Mouse (Mus musculus) CH12.LX (cell line): ENCODE results near the gene Fga. TPM values are rescaled to one million over a fixed set of nuclear protein-coding genes. Genes with fewer than 3 reads are reported as not detected.
A peak's percentile ranks its signal among the peaks of the same experiment; 100 is the strongest.

Source experiments
- DNase-seq: peaks from one replicate; pipeline ENCODE4 v3.0.0-alpha.2; 2013; ENCODE audit errors: extremely low read depth
- H3K27ac ChIP-seq: 2 replicates; pipeline ENCODE4 v1.5.1; 2012; ENCODE audit warnings: low read depth, mild to moderate bottlenecking, control low read depth, moderate library complexity; ENCODE audit not compliant: insufficient read depth
- H3K27me3 ChIP-seq: replicated peaks from 2 replicates; pipeline ENCODE3; 2012; ENCODE audit warnings: inconsistent platforms
- H3K36me3 ChIP-seq, 2 experiments: replicated peaks in 1 of 2; 2 replicates each; pipeline versions ENCODE3 to v1.6.1; 2012; ENCODE audit warnings: inconsistent platforms in 1 of 2, low read length in 1 of 2, mild to moderate bottlenecking in 1 of 2, mixed read lengths in 1 of 2, moderate library complexity in 1 of 2; ENCODE audit not compliant: control insufficient read depth in 1 of 2, insufficient read depth in 1 of 2
- H3K4me1 ChIP-seq, 2 experiments: 2 replicates each; pipeline ENCODE4 v1.6.1; 2012; ENCODE audit warnings: inconsistent platforms in 1 of 2, moderate library complexity in 1 of 2; ENCODE audit not compliant: insufficient read depth in 2 of 2, control insufficient read depth in 1 of 2
- H3K4me2 ChIP-seq: 2 replicates; pipeline ENCODE4 v1.6.1; 2012; ENCODE audit warnings: low read depth, mild to moderate bottlenecking, control low read depth; ENCODE audit not compliant: poor library complexity, insufficient read depth, severe bottlenecking
- H3K4me3 ChIP-seq, 3 experiments: fragments of 150-350 bp in 1 of 3; sonication (generic) in 1 of 3; replicated peaks in 1 of 3; 2 replicates each; pipeline versions ENCODE3 to v1.5.1; 2011 to 2012; ENCODE audit warnings: low read depth in 2 of 3, low read length in 2 of 3, mild to moderate bottlenecking in 2 of 3, moderate library complexity in 2 of 3, control low read depth in 1 of 3, improper control_type of control experiment in 1 of 3, inconsistent platforms in 1 of 3, mixed read lengths in 1 of 3; ENCODE audit not compliant: poor library complexity in 1 of 3
- H3K79me2 ChIP-seq: replicated peaks from 2 replicates; pipeline ENCODE4 v1.6.1; 2012; ENCODE audit warnings: mild to moderate bottlenecking, moderate library complexity; ENCODE audit not compliant: control insufficient read depth, poor library complexity, insufficient read depth, severe bottlenecking; ENCODE audit errors: extremely low read depth
- H3K9ac ChIP-seq: 2 replicates; pipeline ENCODE4 v1.6.1; 2012; ENCODE audit warnings: low read depth, mild to moderate bottlenecking, control low read depth, moderate library complexity; ENCODE audit not compliant: insufficient read depth
- H3K9me3 ChIP-seq: replicated peaks from 2 replicates; pipeline ENCODE3; 2012; ENCODE audit warnings: low read length, inconsistent platforms, mixed read lengths
- BHLHE40 ChIP-seq: IDR thresholded peaks from 2 replicates; pipeline ENCODE4 v1.6.1; 2011; ENCODE audit warnings: mild to moderate bottlenecking, low read depth, low read length, improper control_type of control experiment
- CTCF ChIP-seq, 2 experiments: IDR thresholded peaks in 1 of 2; conservative IDR thresholded peaks in 1 of 2; 2 replicates each; pipeline ENCODE4 v1.5.1; 2011 to 2012; ENCODE audit warnings: low read depth in 2 of 2, low read length in 2 of 2, improper control_type of control experiment in 1 of 2, inconsistent platforms in 1 of 2, mild to moderate bottlenecking in 1 of 2, moderate library complexity in 1 of 2
- E2F4 ChIP-seq: IDR thresholded peaks from 2 replicates; pipeline ENCODE4 v1.6.1; 2011; ENCODE audit warnings: low read depth, low read length, improper control_type of control experiment; ENCODE audit not compliant: insufficient replicate concordance
- ETS1 ChIP-seq: conservative IDR thresholded peaks from 2 replicates; pipeline ENCODE4 v1.6.1; 2012; ENCODE audit warnings: low read depth, mild to moderate bottlenecking, inconsistent platforms, low read length, improper control_type of control experiment, moderate library complexity
- GABPA ChIP-seq: IDR thresholded peaks from 2 replicates; pipeline ENCODE4 v1.6.1; 2012; ENCODE audit warnings: low read depth, low read length, improper control_type of control experiment, inconsistent platforms; ENCODE audit not compliant: insufficient replicate concordance
- JUND ChIP-seq: conservative IDR thresholded peaks from 2 replicates; pipeline ENCODE4 v1.6.1; 2011; ENCODE audit warnings: low read depth, low read length, improper control_type of control experiment
- KAT2A ChIP-seq: IDR thresholded peaks from 2 replicates; pipeline ENCODE4 v1.6.1; 2012; ENCODE audit warnings: low read length, improper control_type of control experiment, inconsistent platforms; ENCODE audit not compliant: insufficient replicate concordance
- MEF2A ChIP-seq: IDR thresholded peaks from 2 replicates; pipeline ENCODE4 v1.6.1; 2014; ENCODE audit warnings: low read depth, mild to moderate bottlenecking, inconsistent platforms, low read length, improper control_type of control experiment, borderline replicate concordance
- MYC ChIP-seq: IDR thresholded peaks from 2 replicates; pipeline ENCODE4 v1.6.1; 2011; ENCODE audit warnings: low read depth, mild to moderate bottlenecking, improper control_type of control experiment, low read length
- NELFE ChIP-seq: IDR thresholded peaks from 2 replicates; pipeline ENCODE4 v1.6.1; 2011; ENCODE audit warnings: low read depth, low read length, improper control_type of control experiment
- RAD21 ChIP-seq: IDR thresholded peaks from 2 replicates; pipeline ENCODE4 v1.6.1; 2011; ENCODE audit warnings: low read depth, mild to moderate bottlenecking, low read length, improper control_type of control experiment, moderate library complexity
- SMC3 ChIP-seq: IDR thresholded peaks from 2 replicates; pipeline ENCODE4 v1.6.1; 2011; ENCODE audit warnings: low read depth, low read length, improper control_type of control experiment
- TCF12 ChIP-seq: IDR thresholded peaks from 2 replicates; pipeline ENCODE4 v1.6.1; 2014; ENCODE audit warnings: low read depth, mild to moderate bottlenecking, inconsistent platforms, low read length, improper control_type of control experiment
- UBTF ChIP-seq: IDR thresholded peaks from 2 replicates; pipeline ENCODE4 v1.6.1; 2012; ENCODE audit warnings: low read depth, mild to moderate bottlenecking, inconsistent platforms, low read length, improper control_type of control experiment, moderate library complexity
- USF1 ChIP-seq: IDR thresholded peaks from 2 replicates; pipeline ENCODE4 v1.6.1; 2014; ENCODE audit warnings: low read depth, mild to moderate bottlenecking, inconsistent platforms, low read length, improper control_type of control experiment
- USF2 ChIP-seq: conservative IDR thresholded peaks from 2 replicates; pipeline ENCODE4 v1.6.1; 2011; ENCODE audit warnings: low read depth, low read length, improper control_type of control experiment
- dilution Hi-C: fragments of 300-500 bp; cut with MboI; formaldehyde crosslinking; loops from 2 replicates; pipeline ENCODE4 v1.14.3; 2020; ENCODE audit warnings: low sequenced_read_pairs; ENCODE audit not compliant: extremely low pct_unique_long_range_greater_than_20kb, extremely low pct_ligation_motif_present
- in situ Hi-C: fragments of 300-500 bp; cut with MboI; formaldehyde crosslinking; loops from 3 replicates; pipeline ENCODE4 v1.14.3; 2019; ENCODE audit warnings: low sequenced_read_pairs, low pct_ligation_motif_present, low pct_unique_long_range_greater_than_20kb, mixed read lengths
- polyA plus RNA-seq: library from polyadenylated mRNA; unstranded; fragments of >175 nt; gene quantifications from 2 replicates; pipeline ENCODE4 v1.2.1, GENCODE M21; 2012; ENCODE audit warnings: low read depth; ENCODE audit not compliant: insufficient read length
- total RNA-seq, 2 experiments: library from RNA; depleted of rRNA; stranded (reverse); fragments of 300-350 nt in 1 of 2; fragments of >200 nt in 1 of 2; gene quantifications; 2 replicates each; pipeline ENCODE4 v1.2.3; 2012 to 2014

The Fga gene
- total and polyA plus RNA-seq, 3 experiments, result not detected

DNA sequence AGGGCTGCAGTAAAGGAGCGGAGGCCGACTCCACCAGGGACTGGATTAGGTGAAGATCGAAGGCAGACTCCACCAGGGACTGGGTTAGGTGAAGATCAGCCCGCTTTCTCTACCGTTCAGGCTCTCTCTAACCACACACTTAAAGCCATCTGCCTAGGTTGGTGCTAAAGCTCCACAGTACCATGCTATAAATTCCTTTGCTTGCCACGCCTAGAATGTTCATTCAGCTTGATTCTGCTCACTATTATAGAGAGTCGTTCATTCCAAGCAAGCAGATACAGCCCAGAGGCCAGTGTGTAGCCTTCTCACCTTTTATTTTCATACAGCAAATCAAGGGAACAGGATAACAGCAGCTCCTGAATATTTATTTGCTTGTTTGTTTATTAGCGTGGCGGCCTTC, 25.9 kb upstream of the Fga start:
- H3K9ac ChIP-seq, result no peak overlapping the region
- TF ChIP-seq BHLHE40, result no peak
- TF ChIP-seq ETS1, result no peak
- no peak for TF ChIP-seq GABPA
- TF ChIP-seq UBTF, result no peak
- TF ChIP-seq KAT2A, result no peak
- no peak for TF ChIP-seq USF2
- no peak for TF ChIP-seq MYC
- TF ChIP-seq NELFE, result no peak
- no peak for TF ChIP-seq JUND
- TF ChIP-seq TCF12, result no peak
- TF ChIP-seq E2F4, result no peak
- H3K4me1 ChIP-seq, result no peaks in the 10 kb centered on the region
- H3K36me3 ChIP-seq, result no peaks in the 10 kb centered on the region
- no peak overlapping the region for H3K4me2 ChIP-seq
- H3K27me3 ChIP-seq, result no peaks in the 10 kb centered on the region
- H3K79me2 ChIP-seq, result no peaks in the 10 kb centered on the region
- dilution Hi-C loops, result no loop called here
- no peaks in the 10 kb centered on the region for H3K9me3 ChIP-seq
- in situ Hi-C loops, result loop anchor here (5.0 kb wide), 1 partner anchor 52 kb away; no protein-coding TSS in a partner anchor
- no peak overlapping the region for H3K4me3 ChIP-seq
- no peak overlapping the region for H3K27ac ChIP-seq
- no peak for DNase-seq

DNA sequence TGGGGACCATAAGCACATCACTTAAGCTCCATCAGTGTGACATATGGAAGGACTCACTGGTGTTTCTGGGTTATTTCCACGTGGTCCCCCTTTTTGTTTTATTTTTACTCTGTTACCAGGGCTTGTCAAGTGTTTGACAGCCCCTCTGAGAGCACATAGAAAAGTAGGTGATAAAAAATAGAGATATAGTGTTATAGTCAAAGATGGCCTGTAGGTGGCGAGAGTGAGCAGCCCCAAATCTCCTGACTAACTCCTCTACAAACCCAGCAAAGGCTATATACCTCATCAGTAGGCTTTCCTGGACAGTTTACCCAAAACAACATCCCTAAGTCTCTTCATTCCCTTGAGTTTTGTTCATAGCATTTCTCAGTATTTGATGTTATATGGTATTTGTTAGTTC, 23.7 kb upstream of the Fga start:
- Histone ChIP-seq H3K79me2 (no peaks in the 10 kb centered on the region), H3K4me3 (no peak overlapping the region), H3K36me3 (no peaks in the 10 kb centered on the region), H3K4me1 (no peaks in the 10 kb centered on the region), H3K4me2 (no peak overlapping the region), H3K27me3 (no peaks in the 10 kb centered on the region), H3K9ac (no peak overlapping the region), H3K27ac (no peak overlapping the region), H3K9me3 (no peaks in the 10 kb centered on the region)
- DNase-seq, result peak; percentile 56
- dilution Hi-C loops (no loop called here), in situ Hi-C loops (loop anchor here (5.0 kb wide), 1 partner anchor 50 kb away; no protein-coding TSS in a partner anchor)
- TF ChIP-seq RAD21, result peak; percentile 40
- TF ChIP-seq CTCF (conservative IDR thresholded peaks at IDR 0.05 in 1 of 2, IDR thresholded peaks at IDR 0.05 in 1 of 2; ENCODE audit: low read depth in 2 of 2, low read length in 2 of 2), result peak; percentile 81 to 82
- TF ChIP-seq SMC3, result peak; percentile 81
- TF ChIP-seq USF1, result no peak

DNA sequence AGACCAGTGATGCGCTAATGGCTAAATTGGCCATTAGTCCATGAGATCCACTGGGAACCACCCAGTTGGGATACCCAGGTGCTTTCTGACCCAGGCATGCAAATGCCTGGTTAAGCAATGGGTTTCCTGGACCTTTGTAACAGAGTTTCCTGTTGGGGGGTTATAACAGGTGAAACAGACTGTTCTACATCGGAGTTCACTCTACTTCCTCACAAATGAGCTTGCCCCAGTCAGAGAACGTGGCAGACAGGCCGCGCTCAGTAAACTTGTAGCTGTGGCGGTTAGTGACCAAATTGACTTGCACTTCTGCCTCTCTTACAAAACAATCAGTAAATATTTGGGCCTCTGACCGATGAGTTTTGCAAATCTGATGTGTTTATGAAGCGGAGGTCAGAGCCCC, 22.8 kb upstream of the Fga start:
- no peak overlapping the region for H3K27ac ChIP-seq
- in situ Hi-C loops, result loop anchor here (5.0 kb wide), 1 partner anchor 49 kb away; no protein-coding TSS in a partner anchor
- no peaks in the 10 kb centered on the region for H3K9me3 ChIP-seq
- no peak for TF ChIP-seq USF1
- TF ChIP-seq MYC, result no peak
- TF ChIP-seq MEF2A, result no peak
- TF ChIP-seq UBTF, result no peak
- TF ChIP-seq, all 38 proteins: peak for 0
- Histone ChIP-seq H3K27me3 (no peaks in the 10 kb centered on the region), H3K9ac (no peak overlapping the region), H3K4me3 (no peak overlapping the region), H3K4me1 (no peaks in the 10 kb centered on the region), H3K4me2 (no peak overlapping the region), H3K36me3 (no peaks in the 10 kb centered on the region), H3K79me2 (no peaks in the 10 kb centered on the region)
- dilution Hi-C loops, result no loop called here
- DNase-seq, result no peak
